Mouse (Mus musculus) embryonic facial prominence, embryonic 13.5 days (tissue): Measurements from ENCODE around the gene Nkx2-1. TPM values are rescaled to one million over a fixed set of nuclear protein-coding genes. Genes with fewer than 3 reads are reported as not detected.
"Not testable (repeated sequence)": the region's sequence is repeated elsewhere in the genome, so short reads cannot be mapped to it uniquely, and the experiment has no call there.

Experiments
- ATAC-seq: fragments of 200-750 bp; cut with Nextera tagmentation; 2 replicates; pipeline ENCODE4 v1.8.0; 2017; ENCODE audit warnings: low read depth; ENCODE audit not compliant: insufficient number of reproducible peaks, insufficient read depth, low FRiP score, low TSS enrichment
- H3K27ac ChIP-seq: fragments of 300-500 bp; sonication (generic); 2 replicates; pipeline ENCODE4 v1.5.1; 2015; ENCODE audit warnings: moderate library complexity, mild to moderate bottlenecking, inconsistent platforms
- H3K27me3 ChIP-seq: fragments of 300-500 bp; sonication (generic); 2 replicates; pipeline ENCODE4 v1.6.1; 2015; ENCODE audit warnings: mild to moderate bottlenecking, inconsistent platforms
- H3K36me3 ChIP-seq: fragments of 300-500 bp; sonication (generic); 2 replicates; pipeline ENCODE4 v1.6.1; 2015; ENCODE audit warnings: mild to moderate bottlenecking, inconsistent platforms
- H3K4me1 ChIP-seq: fragments of 300-500 bp; sonication (generic); 2 replicates; pipeline ENCODE4 v1.6.1; 2015; ENCODE audit warnings: inconsistent platforms
- H3K4me2 ChIP-seq: fragments of 300-500 bp; sonication (generic); 2 replicates; pipeline ENCODE4 v1.6.1; 2015; ENCODE audit warnings: moderate library complexity, mild to moderate bottlenecking, inconsistent platforms
- H3K4me3 ChIP-seq: fragments of 300-500 bp; sonication (generic); 2 replicates; pipeline ENCODE4 v1.5.1; 2015; ENCODE audit warnings: mild to moderate bottlenecking, inconsistent platforms
- H3K9ac ChIP-seq: fragments of 300-500 bp; sonication (generic); 2 replicates; pipeline ENCODE4 v1.6.1; 2015; ENCODE audit warnings: mild to moderate bottlenecking, inconsistent platforms
- H3K9me3 ChIP-seq: fragments of 300-500 bp; sonication (generic); 2 replicates; pipeline ENCODE4 v1.6.1; 2016; ENCODE audit warnings: inconsistent platforms
- WGBS: fragments of 180-500 bp; shearing (Covaris S2); methylation state at CpG from one replicate; pipeline ENCODE4 v1.1.7; 2015; ENCODE audit warnings: mixed read lengths; 5-methylcytosine and 5-hydroxymethylcytosine counted together
- polyA plus RNA-seq: library from polyadenylated mRNA; unstranded; fragments of >200 nt; fragmentation: Nextera tagmentation; extraction: Ambion mirVana; gene quantifications from 2 replicates; pipeline ENCODE4 v1.2.1, GENCODE M21; 2015

The Nkx2-1 gene
- polyA plus RNA-seq, 1 experiment from 2014 or later, result not detected

DNA sequence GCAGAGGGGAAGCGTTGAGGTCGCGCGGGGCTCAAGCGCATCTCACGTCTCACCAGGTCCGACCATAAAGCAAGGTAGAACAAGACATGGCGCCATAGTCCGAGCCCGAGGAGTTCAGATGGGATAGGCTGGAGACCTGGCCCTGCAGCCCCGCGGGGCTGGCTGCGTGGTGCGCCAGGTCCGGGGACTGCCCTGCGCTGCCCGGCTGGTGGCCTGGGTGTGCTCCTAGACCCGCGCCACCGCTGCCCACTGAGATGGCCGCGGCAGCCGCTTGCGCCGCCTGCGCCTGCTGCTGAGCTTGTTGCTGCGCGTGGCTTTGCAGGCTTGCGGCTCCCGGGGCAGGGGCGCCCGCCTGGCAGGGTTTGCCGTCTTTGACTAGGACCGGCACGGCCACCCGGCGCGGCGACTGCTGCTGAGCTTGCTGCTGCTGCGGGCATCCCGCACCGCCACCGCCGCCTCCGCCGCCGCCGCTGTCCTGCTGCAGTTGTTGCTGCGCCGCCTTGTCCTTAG lies 3.7 kb downstream of the Nkx2-1 start:
- H3K4me1 ChIP-seq, result peaks cover 25% of the 10 kb centered on the region
- peak overlapping the region; percentile 44 for H3K4me2 ChIP-seq
- no peak overlapping the region for H3K9ac ChIP-seq
- no peak for ATAC-seq
- WGBS, result 1% methylated on average over 50 of the region's 50 CpGs
- no peaks in the 10 kb centered on the region for H3K36me3 ChIP-seq
- no peak overlapping the region for H3K27ac ChIP-seq
- peaks cover 97% of the 10 kb centered on the region for H3K27me3 ChIP-seq
- no peaks in the 10 kb centered on the region for H3K9me3 ChIP-seq
- H3K4me3 ChIP-seq, result peak overlapping the region; percentile 17

- H3K27ac ChIP-seq, result no peak overlapping the region
- no peak overlapping the region for H3K4me3 ChIP-seq
- H3K9ac ChIP-seq, result no peak overlapping the region
- H3K9me3 ChIP-seq, result no peaks in the 10 kb centered on the region
- peaks cover 25% of the 10 kb centered on the region for H3K4me1 ChIP-seq
- H3K36me3 ChIP-seq, result no peaks in the 10 kb centered on the region
- ATAC-seq, result no peak
- peaks cover 97% of the 10 kb centered on the region for H3K27me3 ChIP-seq
- H3K4me2 ChIP-seq, result no peak overlapping the region
- 2% methylated on average over 4 of the region's 4 CpGs for WGBS
Measured at GRCm38 (mm10) chr12:56532142-56532541, 4.6 kb downstream of the Nkx2-1 start.

DNA sequence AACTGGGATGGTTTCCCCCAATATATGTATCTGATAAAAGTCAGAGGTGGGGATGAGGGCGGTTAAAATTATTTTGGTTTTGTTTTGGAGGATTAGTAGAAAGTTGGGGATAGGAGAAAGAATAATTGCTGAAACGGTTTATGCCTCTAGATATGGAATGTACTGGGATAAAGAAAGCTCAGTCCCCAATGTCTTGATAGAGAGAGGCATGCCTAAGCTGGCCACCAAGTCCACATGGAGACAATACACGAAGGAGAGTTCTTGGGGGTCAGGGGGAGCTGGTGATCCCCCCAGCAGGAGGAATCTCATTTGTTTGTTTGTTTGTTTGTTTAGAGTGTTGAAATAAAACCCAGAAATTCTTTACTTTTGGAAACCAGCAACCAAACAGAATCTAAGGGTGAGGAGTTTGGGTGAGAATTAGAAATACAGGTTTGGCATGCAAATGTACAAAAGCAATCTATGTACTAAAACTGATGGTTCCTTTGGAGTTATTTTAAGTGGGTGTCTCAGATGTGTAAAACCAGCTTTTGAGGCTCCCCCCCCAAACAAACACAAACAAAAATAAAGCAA lies 5.6 kb downstream of the Nkx2-1 start:
- ATAC-seq, result no peak
- peaks cover 97% of the 10 kb centered on the region for H3K27me3 ChIP-seq
- 2% methylated on average over 3 of the region's 3 CpGs for WGBS

GRCm38 (mm10) chr12:56529931-56530330 lies 6.8 kb downstream of the Nkx2-1 start:
- Histone ChIP-seq H3K27ac (no peak overlapping the region), H3K9ac (no peak overlapping the region), H3K4me3 (no peak overlapping the region), H3K27me3 (peaks cover 94% of the 10 kb centered on the region), H3K36me3 (no peaks in the 10 kb centered on the region), H3K4me1 (peaks cover 11% of the 10 kb centered on the region), H3K9me3 (no peaks in the 10 kb centered on the region), H3K4me2 (no peak overlapping the region)
- WGBS, result 0% methylated on average over 3 of the region's 3 CpGs
- ATAC-seq, result no peak

More for the DNA sequence above, 5.6 kb downstream of the Nkx2-1 start:
- H3K4me3 ChIP-seq, result no peak overlapping the region
- H3K27ac ChIP-seq, result no peak overlapping the region
- no peaks in the 10 kb centered on the region for H3K36me3 ChIP-seq
- H3K9ac ChIP-seq, result no peak overlapping the region
- peaks cover 20% of the 10 kb centered on the region for H3K4me1 ChIP-seq
- H3K4me2 ChIP-seq, result no peak overlapping the region
- no peaks in the 10 kb centered on the region for H3K9me3 ChIP-seq

GRCm38 (mm10) chr12:56528881-56529681 lies 7.6 kb downstream of the Nkx2-1 start:
- Histone ChIP-seq H3K36me3 (no peaks in the 10 kb centered on the region), H3K4me2 (no peak overlapping the region), H3K4me1 (peaks cover 4% of the 10 kb centered on the region; the same call in 1 of the 2 replicates), H3K9ac (no peak overlapping the region), H3K4me3 (no peak overlapping the region), H3K9me3 (no peaks in the 10 kb centered on the region), H3K27ac (no peak overlapping the region), H3K27me3 (peaks cover 94% of the 10 kb centered on the region)
- WGBS, result under 1% methylated on average over 36 of the region's 36 CpGs
- no peak for ATAC-seq

GRCm38 (mm10) chr12:56528034-56528570 lies 8.6 kb downstream of the Nkx2-1 start:
- 4% methylated on average over 8 of the region's 8 CpGs for WGBS
- Histone ChIP-seq H3K36me3 (no peaks in the 10 kb centered on the region), H3K9me3 (no peaks in the 10 kb centered on the region), H3K4me3 (no peak overlapping the region), H3K27me3 (peaks cover 94% of the 10 kb centered on the region), H3K27ac (no peak overlapping the region), H3K4me2 (no peak overlapping the region), H3K4me1 (peaks cover 2% of the 10 kb centered on the region; the same call in 1 of the 2 replicates), H3K9ac (no peak overlapping the region)
- ATAC-seq, result no peak

DNA sequence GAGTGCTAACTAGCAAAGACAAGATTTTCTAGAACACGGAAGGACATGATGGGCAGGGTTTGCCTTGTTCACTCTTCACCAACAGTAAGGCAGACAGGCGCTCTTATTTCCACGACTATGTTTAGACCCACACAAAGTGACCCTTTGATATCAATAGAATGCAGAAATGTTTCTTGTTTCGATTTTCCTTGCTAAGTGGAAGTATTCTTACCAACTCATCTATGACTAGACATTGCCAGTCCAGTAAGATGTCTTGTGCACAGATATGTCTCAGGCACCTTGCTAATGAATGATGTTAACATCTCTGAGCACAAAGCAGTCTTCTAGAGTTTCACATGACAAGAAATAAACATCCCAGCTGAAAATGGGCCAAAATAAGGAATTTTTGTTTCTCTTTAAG lies 9.6 kb downstream of the Nkx2-1 start:
- Histone ChIP-seq H3K27me3 (peaks cover 97% of the 10 kb centered on the region), H3K36me3 (no peaks in the 10 kb centered on the region), H3K9ac (no peak overlapping the region), H3K9me3 (no peaks in the 10 kb centered on the region), H3K4me2 (no peak overlapping the region), H3K4me1 (no peaks in the 10 kb centered on the region; the same call in 1 of the 2 replicates), H3K27ac (no peak overlapping the region), H3K4me3 (no peak overlapping the region)
- no peak for ATAC-seq
- WGBS, result 18% methylated on average over 4 of the region's 4 CpGs

- not testable (repeated sequence) for H3K9me3 ChIP-seq, H3K9ac ChIP-seq, H3K4me2 ChIP-seq, H3K36me3 ChIP-seq, H3K4me1 ChIP-seq, ATAC-seq, H3K4me3 ChIP-seq, H3K27ac ChIP-seq
- H3K27me3 ChIP-seq, result peaks cover 95% of the 10 kb centered on the region
- WGBS, result 7% methylated on average over 10 of the region's 16 CpGs
Measured at GRCm38 (mm10) chr12:56525219-56525797, 11.4 kb downstream of the Nkx2-1 start.

DNA sequence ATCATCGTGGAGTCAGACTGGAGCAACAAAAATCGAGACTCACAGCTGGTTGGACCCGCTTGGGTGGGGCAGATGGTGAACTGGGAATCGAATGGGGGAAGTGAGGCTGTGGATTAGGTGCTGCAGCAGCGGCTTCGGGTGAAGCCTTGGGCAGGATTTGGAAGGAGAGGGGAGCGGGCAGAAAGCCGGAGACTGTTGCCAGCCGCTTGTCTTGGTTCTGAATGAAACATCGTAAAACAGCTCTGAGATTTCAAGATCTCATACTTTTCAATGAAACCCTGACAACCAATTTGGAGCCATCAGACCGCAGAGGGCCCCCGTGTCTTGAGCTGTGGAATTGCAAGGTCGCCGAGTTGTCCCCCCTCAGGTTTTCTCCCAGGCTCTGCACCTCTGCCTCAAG lies 12.5 kb downstream of the Nkx2-1 start:
- no peaks in the 10 kb centered on the region for H3K9me3 ChIP-seq
- H3K4me3 ChIP-seq, result no peak overlapping the region
- H3K27ac ChIP-seq, result no peak overlapping the region
- no peak overlapping the region for H3K4me2 ChIP-seq
- no peaks in the 10 kb centered on the region for H3K36me3 ChIP-seq
- H3K4me1 ChIP-seq, result peaks cover 9% of the 10 kb centered on the region; the same call in 1 of the 2 replicates
- peaks cover 95% of the 10 kb centered on the region for H3K27me3 ChIP-seq
- WGBS, result 4% methylated on average over 14 of the region's 14 CpGs
- no peak for ATAC-seq
- no peak overlapping the region for H3K9ac ChIP-seq

- Histone ChIP-seq H3K4me2 (no peak overlapping the region), H3K9me3 (no peaks in the 10 kb centered on the region), H3K4me3 (no peak overlapping the region), H3K27me3 (peaks cover 96% of the 10 kb centered on the region), H3K27ac (no peak overlapping the region), H3K4me1 (peaks cover 9% of the 10 kb centered on the region; the same call in 1 of the 2 replicates), H3K36me3 (no peaks in the 10 kb centered on the region), H3K9ac (no peak overlapping the region)
- ATAC-seq, result no peak
- WGBS, result 15% methylated on average over 4 of the region's 4 CpGs
Measured at GRCm38 (mm10) chr12:56522191-56522590, 14.5 kb downstream of the Nkx2-1 start.

GRCm38 (mm10) chr12:56521106-56521840 lies 15.4 kb downstream of the Nkx2-1 start:
- Histone ChIP-seq H3K9ac (no peak overlapping the region), H3K9me3 (no peaks in the 10 kb centered on the region), H3K4me2 (0 out of 2 replicates have a peak overlapping the region, but pooled peaks have one; percentile 14), H3K36me3 (no peaks in the 10 kb centered on the region), H3K4me3 (no peak overlapping the region; the same call in 1 of the 2 replicates), H3K4me1 (peaks cover 9% of the 10 kb centered on the region; the same call in 1 of the 2 replicates), H3K27me3 (peaks cover 92% of the 10 kb centered on the region), H3K27ac (no peak overlapping the region)
- under 1% methylated on average over 33 of the region's 33 CpGs for WGBS
- ATAC-seq, result no peak
